Mouse (Mus musculus) MEL (cell line): Measurements from ENCODE around the gene Safb.

Experiments
- BHLHE40 ChIP-seq: IDR thresholded peaks from 2 replicates; pipeline ENCODE4 v1.6.1; 2012; ENCODE audit warnings: low read depth, mild to moderate bottlenecking, inconsistent platforms, low read length, improper control_type of control experiment, borderline replicate concordance
- CHD2 ChIP-seq: IDR thresholded peaks from 2 replicates; pipeline ENCODE4 v1.6.1; 2011; ENCODE audit warnings: low read length, improper control_type of control experiment
- CTCF ChIP-seq, 3 experiments: IDR thresholded peaks in 2 of 3; conservative IDR thresholded peaks in 1 of 3; 2 replicates each; pipeline ENCODE4 v1.5.1; 2011 to 2012; ENCODE audit warnings: low read length in 3 of 3, low read depth in 2 of 3, mild to moderate bottlenecking in 2 of 3, improper control_type of control experiment in 1 of 3, inconsistent platforms in 1 of 3, mixed read lengths in 1 of 3, moderate library complexity in 1 of 3; ENCODE audit not compliant: control insufficient read depth in 1 of 3, insufficient read depth in 1 of 3, poor library complexity in 1 of 3, severe bottlenecking in 1 of 3
- ETS1 ChIP-seq: IDR thresholded peaks from 2 replicates; pipeline ENCODE4 v1.6.1; 2012; ENCODE audit warnings: low read depth, mild to moderate bottlenecking, inconsistent platforms, low read length, improper control_type of control experiment, moderate library complexity
- MAFK ChIP-seq: IDR thresholded peaks from 2 replicates; pipeline ENCODE4 v1.6.1; 2011; ENCODE audit warnings: low read depth, mild to moderate bottlenecking, low read length, improper control_type of control experiment, borderline replicate concordance
- MAX ChIP-seq: IDR thresholded peaks from 2 replicates; pipeline ENCODE4 v1.6.1; 2011; ENCODE audit warnings: low read length, improper control_type of control experiment
- MXI1 ChIP-seq: IDR thresholded peaks from 2 replicates; pipeline ENCODE4 v1.6.1; 2011; ENCODE audit warnings: mild to moderate bottlenecking, low read depth, low read length, improper control_type of control experiment
- NRF1 ChIP-seq: IDR thresholded peaks from 2 replicates; pipeline ENCODE4 v1.6.1; 2014; ENCODE audit warnings: low read depth, mild to moderate bottlenecking, inconsistent platforms, low read length, improper control_type of control experiment, moderate library complexity; ENCODE audit not compliant: poor library complexity, insufficient read depth, severe bottlenecking
- POLR2A ChIP-seq, 2 experiments: IDR thresholded peaks; 2 replicates each; pipeline ENCODE4 v1.6.1; 2011 to 2012; ENCODE audit warnings: low read length in 2 of 2, mild to moderate bottlenecking in 2 of 2, control low read depth in 1 of 2, improper control_type of control experiment in 1 of 2, low read depth in 1 of 2, moderate library complexity in 1 of 2; ENCODE audit not compliant: control insufficient read depth in 1 of 2, insufficient read depth in 1 of 2, poor library complexity in 1 of 2
- RCOR1 ChIP-seq: IDR thresholded peaks from 2 replicates; pipeline ENCODE4 v1.6.1; 2012; ENCODE audit warnings: low read depth, mild to moderate bottlenecking, inconsistent platforms, low read length, improper control_type of control experiment
- TBP ChIP-seq: IDR thresholded peaks from 2 replicates; pipeline ENCODE4 v1.8.0; 2011; ENCODE audit warnings: low read depth, low read length, improper control_type of control experiment
- TCF12 ChIP-seq: IDR thresholded peaks from 2 replicates; pipeline ENCODE4 v1.6.1; 2014; ENCODE audit warnings: low read depth, mild to moderate bottlenecking, inconsistent platforms, low read length, improper control_type of control experiment, moderate library complexity
- ZMIZ1 ChIP-seq: IDR thresholded peaks from 2 replicates; pipeline ENCODE4 v1.6.1; 2012; ENCODE audit warnings: low read depth, mild to moderate bottlenecking, inconsistent platforms, low read length, improper control_type of control experiment, moderate library complexity

GRCm38 (mm10) chr17:56585171-56585821 lies 671 bp downstream of the Safb start:
- 0 out of 2 replicates have a peak, but pooled peaks have one; percentile 0 for TF ChIP-seq TBP
- no peak for TF ChIP-seq ETS1
- no peak for TF ChIP-seq CTCF (IDR thresholded peaks at IDR 0.05 in 2 of 3, conservative IDR thresholded peaks at IDR 0.05 in 1 of 3; ENCODE audit: control insufficient read depth in 1 of 3, insufficient read depth in 1 of 3, low read depth in 2 of 3, low read length in 3 of 3, poor library complexity in 1 of 3, severe bottlenecking in 1 of 3)
- TF ChIP-seq RCOR1, result no peak
- no peak for TF ChIP-seq MAFK
- no peak for TF ChIP-seq NRF1
- no peak for TF ChIP-seq ZMIZ1
- no peak; a peak in 1 of 4 replicates for TF ChIP-seq POLR2A (IDR thresholded peaks at IDR 0.05; ENCODE audit: control insufficient read depth in 1 of 2, insufficient read depth in 1 of 2, low read depth in 1 of 2, low read length in 2 of 2, poor library complexity in 1 of 2)
- no peak for TF ChIP-seq CHD2
- no peak for TF ChIP-seq MAX
- no peak; the same call in 1 of the 2 replicates for TF ChIP-seq MXI1
- TF ChIP-seq BHLHE40, result no peak
- TF ChIP-seq TCF12, result no peak
